Mouse (Mus musculus): Measurements from ENCODE around the gene Pdzd2. TPM values are rescaled to one million over a fixed set of nuclear protein-coding genes. Genes with fewer than 3 reads are reported as not detected.

Gene Pdzd2
- total RNA-seq, 2 experiments from 2014 or later, result 15.5 to 20.4 TPM

- no peak for DNase-seq (ENCODE audit: low spot score in 2 of 2)
Measured at GRCm38 (mm10) chr15:12579196-12579595, 160.5 kb downstream of the Pdzd2 start.

GRCm38 (mm10) chr15:12578276-12578675 is 161.4 kb downstream of the Pdzd2 start:
- peak in 1 of 2 experiments; percentile 16 for DNase-seq (ENCODE audit: low spot score in 2 of 2)

GRCm38 (mm10) chr15:12577715-12578114 is 162.0 kb downstream of the Pdzd2 start:
- DNase-seq (ENCODE audit: low spot score in 2 of 2), result no peak

- DNase-seq (ENCODE audit: low spot score in 2 of 2), result no peak
Measured at GRCm38 (mm10) chr15:12577054-12577696, 162.5 kb downstream of the Pdzd2 start.

- DNase-seq (ENCODE audit: low spot score in 2 of 2), result no peak
Measured at GRCm38 (mm10) chr15:12573621-12574020, 166.1 kb downstream of the Pdzd2 start.

GRCm38 (mm10) chr15:12571168-12571567 is 168.6 kb downstream of the Pdzd2 start:
- no peak for DNase-seq (ENCODE audit: low spot score in 2 of 2)

GRCm38 (mm10) chr15:12566637-12567440 is 172.9 kb downstream of the Pdzd2 start:
- no peak for DNase-seq (ENCODE audit: low spot score in 2 of 2)

- no peak for DNase-seq (ENCODE audit: low spot score in 2 of 2)
Measured at GRCm38 (mm10) chr15:12565281-12565680, 174.4 kb downstream of the Pdzd2 start.

GRCm38 (mm10) chr15:12560505-12560904 is 179.2 kb downstream of the Pdzd2 start:
- DNase-seq (ENCODE audit: low spot score in 2 of 2), result no peak

GRCm38 (mm10) chr15:12557663-12558436 is 181.9 kb downstream of the Pdzd2 start:
- no peak for DNase-seq (ENCODE audit: low spot score in 2 of 2)

- DNase-seq (ENCODE audit: low spot score in 2 of 2), result no peak
Measured at GRCm38 (mm10) chr15:12553211-12553610, 186.5 kb downstream of the Pdzd2 start.

- no peak for DNase-seq (ENCODE audit: low spot score in 2 of 2)
Measured at GRCm38 (mm10) chr15:12550919-12551318, 188.8 kb downstream of the Pdzd2 start.

- DNase-seq (ENCODE audit: low spot score in 2 of 2), result no peak
Measured at GRCm38 (mm10) chr15:12550376-12550775, 189.3 kb downstream of the Pdzd2 start.

- DNase-seq (ENCODE audit: low spot score in 2 of 2), result no peak
Measured at GRCm38 (mm10) chr15:12549919-12550305, 189.8 kb downstream of the Pdzd2 start.

GRCm38 (mm10) chr15:12549271-12549918 is 190.3 kb downstream of the Pdzd2 start:
- no peak for DNase-seq (ENCODE audit: low spot score in 2 of 2)

GRCm38 (mm10) chr15:12548696-12549095 is 191.0 kb downstream of the Pdzd2 start:
- no peak for DNase-seq (ENCODE audit: low spot score in 2 of 2)

GRCm38 (mm10) chr15:12547640-12548405 is 191.9 kb downstream of the Pdzd2 start:
- no peak for DNase-seq (ENCODE audit: low spot score in 2 of 2)

GRCm38 (mm10) chr15:12546781-12547180 is 192.9 kb downstream of the Pdzd2 start:
- no peak for DNase-seq (ENCODE audit: low spot score in 2 of 2)

- no peak for DNase-seq (ENCODE audit: low spot score in 2 of 2)
Measured at GRCm38 (mm10) chr15:12545671-12546070, 194.1 kb downstream of the Pdzd2 start.

GRCm38 (mm10) chr15:12545220-12545619 is 194.5 kb downstream of the Pdzd2 start:
- no peak for DNase-seq (ENCODE audit: low spot score in 2 of 2)

All from adrenal gland, postnatal 4 days (tissue).